In genomic region chr11:106179711-106180448, GRCm38 (mm10) we compare ENCODE assay signal across 15 mouse cellular contexts. TPM values are rescaled to one million over a fixed set of nuclear protein-coding genes. Genes with fewer than 3 reads are reported as not detected.
DNase-seq lines count a peak whose midpoint lies in the region; ATAC-seq lines count a peak whose summit lies in the region.
"Had no signal": no experiment of that assay in that cellular context is flagged by ENCODE, and none has a peak within 500 bp of the region (broad histone marks: within the 10 kb centered on the region; RNA-seq: fewer than 3 reads in every experiment).

No protein-coding gene starts in this region.

- peak; percentile 38 to 42 for DNase-seq in left cerebral cortex, adult 18-20 months (ENCODE audit: low spot score in 2 of 2)
- DNase-seq in left cerebral cortex, postnatal 36 days (ENCODE audit: low spot score in 2 of 2), result no peak
- peak; percentile 46 for DNase-seq in 416B (ENCODE audit: low read depth)
- peak; percentile 66 for DNase-seq in NIH3T3 (ENCODE audit: low read depth)
- peak; percentile 33 for DNase-seq in embryonic facial prominence, embryonic 14.5 days (ENCODE audit: low spot score)
- no peak for DNase-seq in adrenal gland, postnatal 25 days
- no peak for DNase-seq in hindbrain, embryonic 11.5 days (ENCODE audit: low spot score)
- DNase-seq: kidney, adult 18-20 months; spleen, adult 18-20 months; thymus, adult 18-20 months had no signal

- no peak overlapping the region for H3K4me2 ChIP-seq in embryonic facial prominence, embryonic 14.5 days (ENCODE audit: low read depth, low read length)
- H3K4me2 ChIP-seq in hindbrain, embryonic 11.5 days (replicated peaks; ENCODE audit: low read depth, low read length), result no peak overlapping the region
- H3K4me2 ChIP-seq: heart, embryonic 11.5 days; hindbrain, embryonic 13.5 days had no signal

- H3K27me3 ChIP-seq in embryonic facial prominence, embryonic 14.5 days (replicated peaks; ENCODE audit: control insufficient read depth, insufficient read depth, low read length), result no peaks in the 10 kb centered on the region
- H3K27me3 ChIP-seq in hindbrain, embryonic 11.5 days (ENCODE audit: control insufficient read depth, insufficient read depth, low read length), result no peaks in the 10 kb centered on the region
- H3K27me3 ChIP-seq: hindbrain, embryonic 13.5 days had no signal

- H3K4me3 ChIP-seq in embryonic facial prominence, embryonic 14.5 days (ENCODE audit: low read depth, low read length), result no peak overlapping the region
- no peak overlapping the region for H3K4me3 ChIP-seq in hindbrain, embryonic 11.5 days (ENCODE audit: low read depth, low read length)
- H3K4me3 ChIP-seq: hindbrain, embryonic 13.5 days had no signal

- WGBS in embryonic facial prominence, embryonic 14.5 days, result 55% methylated on average over 7 of the region's 7 CpGs
- WGBS in hindbrain, embryonic 11.5 days, result 72% methylated on average over 7 of the region's 7 CpGs

- peak overlapping the region; percentile 55; the same call in 1 of the 2 replicates for H3K27ac ChIP-seq in embryonic facial prominence, embryonic 14.5 days (replicated peaks; ENCODE audit: low read depth, low read length)
- H3K27ac ChIP-seq in hindbrain, embryonic 11.5 days (ENCODE audit: low read depth, low read length), result no peak overlapping the region
- H3K27ac ChIP-seq: hindbrain, embryonic 13.5 days; liver, embryonic 14.5 days; macrophage had no signal

- H3K36me3 ChIP-seq in embryonic facial prominence, embryonic 14.5 days (ENCODE audit: control insufficient read depth, insufficient read depth, low read length), result peaks cover 26% of the 10 kb centered on the region
- no peaks in the 10 kb centered on the region for H3K36me3 ChIP-seq in hindbrain, embryonic 11.5 days (ENCODE audit: control insufficient read depth, insufficient read depth, low read length)

- no peaks in the 10 kb centered on the region; the same call in 1 of the 2 replicates for H3K4me1 ChIP-seq in embryonic facial prominence, embryonic 14.5 days (ENCODE audit: control insufficient read depth, insufficient read depth, low read length)
- no peaks in the 10 kb centered on the region for H3K4me1 ChIP-seq in hindbrain, embryonic 11.5 days (replicated peaks; ENCODE audit: control insufficient read depth, insufficient read depth, low read length)
- H3K4me1 ChIP-seq: hindbrain, embryonic 13.5 days had no signal

- H3K9ac ChIP-seq in embryonic facial prominence, embryonic 14.5 days (ENCODE audit: low read depth, low read length), result no peak overlapping the region
- H3K9ac ChIP-seq in hindbrain, embryonic 11.5 days (ENCODE audit: low read depth, low read length), result no peak overlapping the region
- H3K9ac ChIP-seq: hindbrain, embryonic 13.5 days; liver, embryonic 14.5 days had no signal

- intact Hi-C loops in left cerebral cortex, postnatal 36 days (cut with DNase I), result loop anchor here (1.0 kb wide), 1 partner anchor 19 kb away; no protein-coding TSS in a partner anchor

- H3K9me3 ChIP-seq in embryonic facial prominence, embryonic 14.5 days (ENCODE audit: control insufficient read depth, low read length), result no peaks in the 10 kb centered on the region
- no peaks in the 10 kb centered on the region for H3K9me3 ChIP-seq in hindbrain, embryonic 11.5 days (ENCODE audit: control insufficient read depth, low read length)
- H3K9me3 ChIP-seq: hindbrain, embryonic 13.5 days had no signal

- 0 out of 2 replicates have a peak, but pooled peaks have one; percentile 33 for ATAC-seq in embryonic facial prominence, embryonic 14.5 days (ENCODE audit: low read depth)
- ATAC-seq in hindbrain, embryonic 11.5 days (ENCODE audit: low FRiP score), result no peak

RNA-seq across cellular contexts. Expression of gene Limd2, which starts 19.2 kb away (rescaled TPM):
- 10 to 100 TPM; 94.9 to 97.0 TPM for total RNA-seq in left cerebral cortex, adult 18-20 months (2021)
- 100 to 1,000 TPM in 1 of 2 experiments, 10 to 100 TPM in 1; 98.5 to 104 TPM for total RNA-seq in left cerebral cortex, postnatal 36 days (2021)
- 169 and 216 TPM in 2 replicates for polyA plus RNA-seq in embryonic facial prominence, embryonic 14.5 days (2014; fragmentation: Nextera tagmentation; extraction: Ambion mirVana)
- total RNA-seq in adrenal gland, postnatal 25 days (2021), result 10.6 and 16.4 TPM in 2 replicates
- polyA plus RNA-seq in hindbrain, embryonic 11.5 days (2014; fragmentation: Nextera tagmentation; extraction: Ambion mirVana), result 298 and 301 TPM in 2 replicates

RNA-seq across cellular contexts. Expression of gene Gm10840, which starts 19.2 kb away (rescaled TPM):
- total RNA-seq in left cerebral cortex, adult 18-20 months (2021), result 1 to 10 TPM in 1 of 2 experiments, not detected in 1; 1.6 TPM
- not detected for total RNA-seq in left cerebral cortex, postnatal 36 days (2021)
- not detected in 2 replicates for polyA plus RNA-seq in embryonic facial prominence, embryonic 14.5 days (2014; fragmentation: Nextera tagmentation; extraction: Ambion mirVana)
- not detected in 2 replicates for total RNA-seq in adrenal gland, postnatal 25 days (2021)
- not detected in 2 replicates for polyA plus RNA-seq in hindbrain, embryonic 11.5 days (2014; fragmentation: Nextera tagmentation; extraction: Ambion mirVana)
- total RNA-seq: layer of hippocampus, postnatal 14 days had no signal
- polyA plus RNA-seq: heart, embryonic 11.5 days; hindbrain, embryonic 13.5 days; liver, embryonic 14.5 days; macrophage had no signal

RNA-seq across cellular contexts. Expression of gene Strada, which starts 22.1 kb away (rescaled TPM):
- total RNA-seq in left cerebral cortex, adult 18-20 months (2021), result 10 to 100 TPM; 24.8 to 29.8 TPM
- total RNA-seq in left cerebral cortex, postnatal 36 days (2021), result 10 to 100 TPM; 26.6 to 31.2 TPM
- 24.0 and 26.2 TPM in 2 replicates for polyA plus RNA-seq in embryonic facial prominence, embryonic 14.5 days (2014; fragmentation: Nextera tagmentation; extraction: Ambion mirVana)
- total RNA-seq in adrenal gland, postnatal 25 days (2021), result 9.8 and 19.1 TPM in 2 replicates
- polyA plus RNA-seq in hindbrain, embryonic 11.5 days (2014; fragmentation: Nextera tagmentation; extraction: Ambion mirVana), result 36.4 and 44.5 TPM in 2 replicates

RNA-seq across cellular contexts. Expression of gene Ccdc47, which starts 36.3 kb away (rescaled TPM):
- total RNA-seq in left cerebral cortex, adult 18-20 months (2021), result 10 to 100 TPM; 84.2 to 91.5 TPM
- total RNA-seq in left cerebral cortex, postnatal 36 days (2021), result 10 to 100 TPM; 79.5 to 86.6 TPM
- polyA plus RNA-seq in embryonic facial prominence, embryonic 14.5 days (2014; fragmentation: Nextera tagmentation; extraction: Ambion mirVana), result 76.0 and 77.4 TPM in 2 replicates
- total RNA-seq in adrenal gland, postnatal 25 days (2021), result 122 and 172 TPM in 2 replicates
- polyA plus RNA-seq in hindbrain, embryonic 11.5 days (2014; fragmentation: Nextera tagmentation; extraction: Ambion mirVana), result 65.7 and 72.3 TPM in 2 replicates

RNA-seq across cellular contexts. Expression of gene Ddx42, which starts 36.8 kb away (rescaled TPM):
- 10 to 100 TPM; 64.4 to 68.0 TPM for total RNA-seq in left cerebral cortex, adult 18-20 months (2021)
- total RNA-seq in left cerebral cortex, postnatal 36 days (2021), result 10 to 100 TPM; 63.0 to 68.0 TPM
- polyA plus RNA-seq in embryonic facial prominence, embryonic 14.5 days (2014; fragmentation: Nextera tagmentation; extraction: Ambion mirVana), result 62.7 and 69.1 TPM in 2 replicates
- total RNA-seq in adrenal gland, postnatal 25 days (2021), result 57.1 and 64.5 TPM in 2 replicates
- 91.4 and 103 TPM in 2 replicates for polyA plus RNA-seq in hindbrain, embryonic 11.5 days (2014; fragmentation: Nextera tagmentation; extraction: Ambion mirVana)

Comparison
In these comparisons a context has a peak if more than half of its experiments do, and no peak if none do; other contexts are left out.
1. DNase-seq: peak in left cerebral cortex, adult 18-20 months (2 of 2), 416B (single experiment), NIH3T3 (single experiment) and embryonic facial prominence, embryonic 14.5 days (single experiment); none in left cerebral cortex, postnatal 36 days (0 of 2), adrenal gland, postnatal 25 days (single experiment) and hindbrain, embryonic 11.5 days (single experiment).